Mouse (Mus musculus): ENCODE measurements around the gene Samd8.

GRCm38 (mm10) chr14:21719646-21720383 lies 30.5 kb upstream of the Samd8 start:
- no peak for TF ChIP-seq HCFC1 (IDR thresholded peaks at IDR 0.05; ENCODE audit: borderline replicate concordance, insufficient read depth, low read length)
- TF ChIP-seq MAFK (IDR thresholded peaks at IDR 0.05; ENCODE audit: insufficient read depth, low read depth, low read length): no peak
- no peak for TF ChIP-seq ZNF384 (IDR thresholded peaks at IDR 0.05; ENCODE audit: low read depth, low read length)
- no peak for TF ChIP-seq ZC3H11A (IDR thresholded peaks at IDR 0.05; ENCODE audit: borderline replicate concordance, low read depth, low read length)
- no peak for TF ChIP-seq CHD2 (IDR thresholded peaks at IDR 0.05; ENCODE audit: low read depth, low read length)

Data from ES-E14 (cell line).